Mouse (Mus musculus) stomach, embryonic 16.5 days (tissue): Measurements from ENCODE around the gene Med7. TPM values are rescaled to one million over a fixed set of nuclear protein-coding genes. Genes with fewer than 3 reads are reported as not detected.

ENCODE experiments used
- ATAC-seq: fragments of 200-750 bp; cut with Nextera tagmentation; 2 replicates; pipeline ENCODE4 v1.8.0; 2017; ENCODE audit warnings: moderate number of reproducible peaks, moderate TSS enrichment; ENCODE audit not compliant: insufficient read depth, low FRiP score
- H3K27ac ChIP-seq: fragments of 300-500 bp; sonication (generic); 2 replicates; pipeline ENCODE4 v1.5.1; 2014; ENCODE audit warnings: low read length
- H3K27me3 ChIP-seq: fragments of 300-500 bp; sonication (generic); 2 replicates; pipeline ENCODE4 v1.6.1; 2014; ENCODE audit warnings: low read length, control low read depth, mixed read lengths; ENCODE audit not compliant: control insufficient read depth, insufficient read depth
- H3K36me3 ChIP-seq: fragments of 300-500 bp; sonication (generic); 2 replicates; pipeline ENCODE4 v1.6.1; 2014; ENCODE audit warnings: low read length; ENCODE audit not compliant: control insufficient read depth, insufficient read depth
- H3K4me1 ChIP-seq: fragments of 300-500 bp; sonication (generic); 2 replicates; pipeline ENCODE4 v1.6.1; 2014; ENCODE audit warnings: low read length, control low read depth, mixed read lengths; ENCODE audit not compliant: control insufficient read depth, insufficient read depth
- H3K4me2 ChIP-seq: fragments of 300-500 bp; sonication (generic); 2 replicates; pipeline ENCODE4 v1.6.1; 2014; ENCODE audit warnings: low read depth, low read length, mixed read lengths
- H3K4me3 ChIP-seq: fragments of 300-500 bp; sonication (generic); replicated peaks from 2 replicates; pipeline ENCODE4 v1.5.1; 2014; ENCODE audit warnings: mild to moderate bottlenecking, low read length
- H3K9ac ChIP-seq: fragments of 300-500 bp; sonication (generic); 2 replicates; pipeline ENCODE4 v1.6.1; 2014; ENCODE audit warnings: low read length
- H3K9me3 ChIP-seq: fragments of 300-500 bp; sonication (generic); replicated peaks from 2 replicates; pipeline ENCODE4 v1.6.1; 2016; ENCODE audit warnings: low read length, control low read depth; ENCODE audit not compliant: control insufficient read depth
- WGBS: fragments of 180-500 bp; shearing (Covaris S2); extraction: QIAGEN DNeasy Blood & Tissue Kit; methylation state at CpG from one replicate; pipeline ENCODE4 v1.1.7; 2014; 5-methylcytosine and 5-hydroxymethylcytosine counted together
- polyA plus RNA-seq: library from polyadenylated mRNA; unstranded; fragments of >200 nt; fragmentation: Nextera tagmentation; extraction: Ambion mirVana; gene quantifications from 2 replicates; pipeline ENCODE4 v1.2.1, GENCODE M21; 2015

Gene Med7
- polyA plus RNA-seq, 1 experiment from 2014 or later = 60.3 TPM

DNA sequence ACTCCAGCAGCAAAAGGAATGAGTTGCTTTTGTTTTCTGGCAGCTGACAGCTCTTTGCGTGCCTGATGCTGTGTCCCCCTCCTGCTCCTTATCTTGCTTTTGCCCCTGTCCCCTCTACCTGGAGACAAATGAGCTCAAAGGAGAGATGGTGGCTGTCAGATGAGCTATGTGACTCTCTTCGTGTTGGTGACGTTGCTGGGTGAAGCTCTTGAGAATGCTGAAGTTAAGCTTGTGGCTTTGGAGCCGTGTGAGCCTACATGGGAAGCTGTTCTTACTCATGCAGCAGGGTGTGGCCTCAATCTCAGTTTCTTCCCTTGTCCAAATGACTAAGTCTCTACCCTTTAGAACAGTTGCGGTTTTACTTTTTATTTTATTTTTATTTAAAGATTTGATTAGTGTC, 25.2 kb downstream of the Med7 start:
- Histone ChIP-seq H3K4me2 (no peak overlapping the region), H3K4me3 (no peak overlapping the region), H3K27me3 (no peaks in the 10 kb centered on the region), H3K4me1 (no peaks in the 10 kb centered on the region), H3K27ac (no peak overlapping the region), H3K36me3 (no peaks in the 10 kb centered on the region), H3K9me3 (no peaks in the 10 kb centered on the region), H3K9ac (no peak overlapping the region)
- no peak for ATAC-seq
- WGBS = 32% methylated on average over 5 of the region's 5 CpGs

DNA sequence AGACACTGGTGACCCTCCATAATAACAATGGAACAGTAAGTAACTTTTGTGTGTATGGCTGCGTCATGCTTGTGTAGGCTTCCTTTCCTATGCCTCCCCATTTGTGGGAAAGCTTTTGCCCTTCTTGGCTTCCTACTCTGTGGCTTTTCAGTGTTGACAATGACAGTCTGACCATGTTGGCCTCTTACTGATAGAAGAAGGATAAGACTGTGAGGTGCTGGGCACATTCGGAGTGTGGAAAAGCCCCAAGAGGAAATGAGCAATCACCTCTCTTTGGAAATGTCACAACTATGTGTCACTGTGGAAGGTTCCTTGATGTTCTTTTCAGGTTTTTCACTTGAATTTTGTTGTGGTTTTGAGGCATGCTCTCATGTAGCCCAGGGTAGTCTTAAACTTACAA, 30.2 kb downstream of the Med7 start:
- ATAC-seq = no peak
- H3K36me3 ChIP-seq = no peaks in the 10 kb centered on the region
- H3K9me3 ChIP-seq = no peaks in the 10 kb centered on the region
- no peaks in the 10 kb centered on the region for H3K27me3 ChIP-seq
- H3K4me1 ChIP-seq = no peaks in the 10 kb centered on the region
- H3K27ac ChIP-seq = no peak overlapping the region
- no peak overlapping the region for H3K9ac ChIP-seq
- H3K4me3 ChIP-seq = no peak overlapping the region
- no peak overlapping the region for H3K4me2 ChIP-seq
- 87% methylated on average over 2 of the region's 2 CpGs for WGBS

DNA sequence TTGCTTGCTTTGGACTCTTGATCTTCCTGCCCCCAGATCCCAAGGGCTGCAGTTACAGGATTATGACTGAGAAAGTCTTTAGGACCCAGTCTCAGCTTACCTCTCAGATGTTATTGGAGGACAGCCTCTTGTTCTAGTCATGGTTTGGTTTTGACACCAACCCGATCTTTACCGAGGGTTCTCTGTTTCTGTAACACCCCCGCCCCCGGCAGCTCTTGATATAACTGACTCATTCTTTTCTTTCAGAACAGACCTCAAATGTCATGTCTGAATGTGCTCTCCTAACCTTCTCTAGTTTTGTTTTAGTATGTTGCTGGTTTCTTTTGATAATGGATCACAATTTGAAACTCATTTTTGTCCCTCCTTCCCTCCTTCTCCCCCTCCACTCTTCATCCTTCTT, 37.5 kb downstream of the Med7 start:
- Histone ChIP-seq H3K4me2 (no peak overlapping the region), H3K9ac (no peak overlapping the region), H3K27me3 (no peaks in the 10 kb centered on the region), H3K27ac (no peak overlapping the region), H3K4me1 (no peaks in the 10 kb centered on the region), H3K4me3 (no peak overlapping the region), H3K36me3 (no peaks in the 10 kb centered on the region), H3K9me3 (no peaks in the 10 kb centered on the region; the same call in 1 of the 2 replicates)
- no peak for ATAC-seq
- WGBS = 77% methylated on average over 4 of the region's 4 CpGs

DNA sequence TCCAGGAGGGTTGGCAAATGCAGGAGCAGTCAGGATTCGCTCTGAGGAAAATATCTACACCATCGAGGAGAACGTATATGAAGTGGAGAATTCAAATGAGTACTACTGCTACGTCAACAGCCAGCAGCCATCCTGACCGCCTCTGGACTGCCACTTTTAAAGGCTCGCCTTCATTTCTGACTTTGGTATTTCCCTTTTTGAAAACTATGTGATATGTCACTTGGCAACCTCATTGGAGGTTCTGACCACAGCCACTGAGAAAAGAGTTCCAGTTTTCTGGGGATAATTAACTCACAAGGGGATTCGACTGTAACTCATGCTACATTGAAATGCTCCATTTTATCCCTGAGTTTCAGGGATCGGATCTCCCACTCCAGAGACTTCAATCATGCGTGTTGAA, 42.6 kb downstream of the Med7 start:
- H3K4me3 ChIP-seq = no peak overlapping the region
- no peak for ATAC-seq
- no peaks in the 10 kb centered on the region; the same call in 1 of the 2 replicates for H3K9me3 ChIP-seq
- H3K4me1 ChIP-seq = no peaks in the 10 kb centered on the region
- no peak overlapping the region for H3K4me2 ChIP-seq
- WGBS = 84% methylated on average over 9 of the region's 9 CpGs
- no peaks in the 10 kb centered on the region for H3K27me3 ChIP-seq
- no peak overlapping the region for H3K27ac ChIP-seq
- no peaks in the 10 kb centered on the region for H3K36me3 ChIP-seq
- H3K9ac ChIP-seq = no peak overlapping the region

DNA sequence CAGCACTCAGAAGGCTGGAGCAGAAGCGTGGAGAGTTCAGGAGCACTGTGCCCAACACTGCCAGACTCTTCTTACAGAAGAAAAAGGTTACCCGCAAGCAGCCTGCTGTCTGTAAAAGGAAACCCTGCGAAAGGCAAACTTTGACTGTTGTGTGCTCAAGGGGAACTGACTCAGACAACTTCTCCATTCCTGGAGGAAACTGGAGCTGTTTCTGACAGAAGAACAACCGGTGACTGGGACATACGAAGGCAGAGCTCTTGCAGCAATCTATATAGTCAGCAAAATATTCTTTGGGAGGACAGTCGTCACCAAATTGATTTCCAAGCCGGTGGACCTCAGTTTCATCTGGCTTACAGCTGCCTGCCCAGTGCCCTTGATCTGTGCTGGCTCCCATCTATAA, 43.8 kb downstream of the Med7 start:
- WGBS = 76% methylated on average over 7 of the region's 7 CpGs
- Histone ChIP-seq H3K9me3 (0 out of 2 replicates have a peak, but pooled peaks cover under 1% of the 10 kb centered on the region), H3K36me3 (no peaks in the 10 kb centered on the region), H3K27ac (no peak overlapping the region), H3K4me1 (no peaks in the 10 kb centered on the region), H3K4me3 (no peak overlapping the region), H3K4me2 (no peak overlapping the region), H3K9ac (no peak overlapping the region), H3K27me3 (no peaks in the 10 kb centered on the region)
- no peak for ATAC-seq

DNA sequence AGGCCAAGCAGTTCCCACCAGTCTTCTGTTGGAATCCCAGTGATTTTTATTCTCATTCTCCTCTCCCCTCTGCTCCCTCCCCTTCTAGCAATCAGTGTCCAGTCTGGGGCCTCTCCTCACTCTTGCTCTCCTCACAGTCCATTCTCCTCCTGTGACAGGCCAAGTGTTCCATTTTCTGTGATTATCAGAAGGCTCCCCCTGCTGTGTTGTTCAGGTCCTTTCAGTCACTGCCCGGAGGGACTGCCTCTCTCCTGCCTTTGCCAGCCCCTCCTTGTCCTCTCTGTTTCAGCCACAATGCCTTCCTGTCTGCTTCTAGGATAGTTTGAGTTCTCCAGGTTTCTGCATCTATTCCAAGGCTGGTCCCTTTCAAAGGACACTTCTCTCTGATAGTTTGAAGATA, 51.5 kb downstream of the Med7 start:
- WGBS = 12% methylated on average over 1 of the region's 1 CpGs
- Histone ChIP-seq H3K4me2 (no peak overlapping the region), H3K9ac (no peak overlapping the region), H3K27ac (no peak overlapping the region), H3K36me3 (no peaks in the 10 kb centered on the region), H3K9me3 (0 out of 2 replicates have a peak, but pooled peaks cover 3% of the 10 kb centered on the region), H3K4me3 (no peak overlapping the region), H3K27me3 (no peaks in the 10 kb centered on the region), H3K4me1 (no peaks in the 10 kb centered on the region)
- no peak for ATAC-seq

DNA sequence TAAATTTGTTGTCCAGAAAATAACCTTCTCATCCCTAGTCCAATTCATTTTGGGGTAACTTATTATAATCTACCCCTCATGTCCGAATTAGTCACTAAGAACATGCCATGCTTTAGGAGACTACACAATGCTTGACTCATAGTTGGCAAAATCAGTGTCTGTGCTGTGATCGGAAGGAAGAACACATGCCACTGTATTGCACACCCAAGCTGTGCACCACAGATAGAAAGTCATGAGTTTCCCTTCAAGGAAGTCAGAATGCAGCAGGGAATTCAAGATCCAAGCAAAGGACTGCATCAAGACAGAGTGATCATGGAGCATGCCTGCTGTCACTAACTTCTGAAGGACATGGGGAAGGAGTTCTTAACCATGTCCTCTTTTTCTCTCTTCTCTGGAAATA, 51.9 kb downstream of the Med7 start:
- no peak overlapping the region for H3K4me2 ChIP-seq
- H3K4me3 ChIP-seq = no peak overlapping the region
- no peaks in the 10 kb centered on the region for H3K4me1 ChIP-seq
- WGBS = 83% methylated on average over 2 of the region's 2 CpGs
- no peak overlapping the region for H3K9ac ChIP-seq
- no peak overlapping the region for H3K27ac ChIP-seq
- ATAC-seq = no peak
- H3K36me3 ChIP-seq = no peaks in the 10 kb centered on the region
- no peaks in the 10 kb centered on the region for H3K27me3 ChIP-seq
- H3K9me3 ChIP-seq = 0 out of 2 replicates have a peak, but pooled peaks cover 3% of the 10 kb centered on the region

Other genes with a start within 250 kb of the Med7 start
- 0.27 and 0.60 TPM in 2 replicates for gene Fndc9, start 201.4 kb upstream of the Med7 start, polyA plus RNA-seq
- gene Cyfip2, start 124.1 kb upstream of the Med7 start, polyA plus RNA-seq = 7.3 and 8.1 TPM in 2 replicates
- gene Itk, start 47.4 kb upstream of the Med7 start, polyA plus RNA-seq = 0.32 and 0.49 TPM in 2 replicates
- not detected in 2 replicates for gene Fam71b, start 40.4 kb upstream of the Med7 start, polyA plus RNA-seq
- gene Havcr2, start 18.0 kb downstream of the Med7 start, polyA plus RNA-seq = 0.17 and 0.19 TPM in 2 replicates
- not detected in 2 replicates for gene Gm12169, start 87.3 kb downstream of the Med7 start, polyA plus RNA-seq
- gene BC053393, start 134.6 kb downstream of the Med7 start, polyA plus RNA-seq = not detected in 2 replicates
- gene Dppa1, start 192.3 kb downstream of the Med7 start, polyA plus RNA-seq = not detected in 2 replicates